Mouse (Mus musculus): ENCODE data around the gene Pigt.

GRCm38 (mm10) chr2:164494126-164494525 is 3.2 kb upstream of the Pigt start:
- TF ChIP-seq POLR2A (IDR thresholded peaks at IDR 0.05; ENCODE audit: borderline replicate concordance, control insufficient read depth, low read depth, low read length) (no peak), CTCF (IDR thresholded peaks at IDR 0.05; ENCODE audit: control insufficient read depth, insufficient read depth, low read length) (no peak)

All from bone marrow, adult 2 months (tissue).